Mouse (Mus musculus) c-Kit-negative CD71-positive TER-119-positive erythroid progenitor cells, embryonic 14.5 days (primary cell): Measurements from ENCODE around the gene Sipa1.
"Not testable (repeated sequence)": the region's sequence is repeated elsewhere in the genome, so short reads cannot be mapped to it uniquely, and the experiment has no call there.

Experiments
- DNase-seq: peaks from one replicate; pipeline ENCODE4 v3.0.0-alpha.2; 2013; ENCODE audit warnings: low read depth, low spot score

Sipa1 gene

DNA sequence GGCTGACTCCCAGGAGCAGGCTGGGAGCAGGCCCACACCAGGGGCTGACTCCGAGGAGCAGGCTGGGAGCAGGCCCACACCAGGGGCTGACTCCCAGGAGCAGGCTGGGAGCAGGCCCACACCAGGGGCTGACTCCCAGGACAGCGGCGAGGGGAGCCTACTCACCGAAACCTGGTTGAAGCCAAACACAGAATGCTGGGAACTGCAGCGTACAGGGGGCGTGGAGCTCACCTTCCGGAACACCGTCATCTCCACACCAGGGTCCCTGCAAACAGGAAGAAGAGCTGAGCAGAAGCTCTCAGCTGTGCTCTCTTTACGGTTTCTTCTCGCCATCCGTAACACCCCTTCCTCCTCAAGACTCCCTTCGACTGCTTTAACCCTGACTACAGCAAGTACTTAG is 23.4 kb upstream of the Sipa1 start:
- not testable (repeated sequence) for DNase-seq

GRCm38 (mm10) chr19:5686437-5686836 is 22.9 kb upstream of the Sipa1 start:
- no peak for DNase-seq

DNA sequence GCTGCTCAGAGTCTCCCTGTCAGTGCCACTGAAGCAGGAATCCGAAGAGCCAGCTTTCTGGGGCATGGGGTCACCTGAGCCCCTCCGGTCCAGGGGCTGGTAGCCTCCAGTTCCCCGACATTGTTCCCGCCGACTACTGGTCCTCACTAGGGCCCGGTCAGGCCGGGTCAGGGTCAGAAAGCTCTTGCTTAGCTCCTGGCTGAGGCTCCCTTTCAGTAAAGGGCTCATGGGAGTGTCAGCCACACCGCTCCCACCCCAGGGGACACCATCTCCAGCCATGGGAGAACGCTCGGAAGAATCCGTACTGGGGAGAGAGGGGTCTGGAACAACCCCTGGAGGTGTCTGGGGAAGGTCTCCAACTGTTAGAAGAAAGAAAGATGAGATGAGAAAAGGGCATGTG is 22.4 kb upstream of the Sipa1 start:
- no peak for DNase-seq

- no peak for DNase-seq
Measured at GRCm38 (mm10) chr19:5685431-5685830, 21.9 kb upstream of the Sipa1 start.

- no peak for DNase-seq
Measured at GRCm38 (mm10) chr19:5684985-5685384, 21.5 kb upstream of the Sipa1 start.

DNA sequence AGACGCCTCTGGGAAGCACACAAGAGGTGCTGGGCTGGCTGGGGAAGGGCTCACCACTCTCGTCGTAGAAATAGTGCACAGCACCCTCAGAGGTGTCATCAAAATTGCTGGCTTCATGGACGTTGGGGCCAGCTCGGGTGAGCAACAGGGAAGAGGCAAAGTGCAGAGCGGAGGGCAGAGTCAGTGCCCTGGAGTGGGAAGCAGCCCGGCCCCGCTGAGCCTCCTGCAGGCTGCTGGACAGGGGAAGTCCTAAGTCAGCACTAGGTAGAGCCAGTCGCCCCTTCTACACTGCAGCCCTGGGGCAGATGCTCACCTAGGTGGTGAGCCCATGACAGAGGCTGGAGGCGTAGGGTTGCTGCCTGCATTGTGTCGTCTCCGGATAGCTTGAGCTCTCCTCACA is 20.7 kb upstream of the Sipa1 start:
- no peak for DNase-seq

GRCm38 (mm10) chr19:5680432-5680831 is 16.9 kb upstream of the Sipa1 start:
- DNase-seq: no peak

DNA sequence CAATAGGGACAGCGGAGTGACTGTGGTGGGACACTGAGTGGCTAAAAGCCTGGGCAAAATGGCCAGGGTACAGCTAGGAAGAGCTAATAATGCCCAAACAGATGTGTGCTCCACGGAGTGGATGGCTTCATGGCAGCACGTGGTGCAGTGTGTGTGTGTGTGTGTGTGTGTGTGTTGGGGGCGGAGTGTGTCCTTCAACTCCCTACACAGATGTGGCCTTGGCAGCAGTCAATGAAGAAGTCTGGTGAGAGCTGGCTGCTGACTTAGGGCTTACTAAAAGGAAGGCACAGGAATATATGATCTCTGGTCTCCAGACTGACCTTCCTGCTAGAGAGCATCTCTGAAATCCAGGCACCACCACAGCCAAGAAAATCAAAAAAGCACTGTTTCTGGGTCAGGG is 4.9 kb upstream of the Sipa1 start:
- no peak for DNase-seq

DNA sequence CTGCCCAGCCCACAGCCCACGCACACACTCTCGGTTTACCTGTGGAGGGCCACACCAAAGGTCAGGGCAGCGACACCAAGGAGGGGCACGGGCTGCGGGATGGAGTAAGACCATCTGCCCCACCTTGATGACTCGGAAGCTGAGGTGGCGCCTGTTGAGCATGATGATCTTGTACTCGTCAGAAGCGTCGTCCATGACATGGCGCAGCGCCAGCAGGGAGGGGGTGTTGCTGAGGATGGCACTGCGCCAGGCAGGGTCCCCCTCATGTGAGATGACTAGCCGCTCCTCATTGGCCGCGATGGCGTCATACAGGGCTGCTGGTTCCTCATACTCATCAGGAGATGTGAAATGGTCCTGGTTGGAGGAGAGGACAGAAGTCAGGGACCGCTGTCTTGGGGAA is 2.9 kb upstream of the Sipa1 start:
- no peak for DNase-seq

GRCm38 (mm10) chr19:5665465-5665864 is 2.0 kb upstream of the Sipa1 start:
- peak; percentile 84 for DNase-seq

- peak; percentile 41 for DNase-seq
Measured at GRCm38 (mm10) chr19:5664669-5665257, 1.3 kb upstream of the Sipa1 start.

GRCm38 (mm10) chr19:5662310-5662709 is 1.2 kb downstream of the Sipa1 start:
- DNase-seq: no peak

DNA sequence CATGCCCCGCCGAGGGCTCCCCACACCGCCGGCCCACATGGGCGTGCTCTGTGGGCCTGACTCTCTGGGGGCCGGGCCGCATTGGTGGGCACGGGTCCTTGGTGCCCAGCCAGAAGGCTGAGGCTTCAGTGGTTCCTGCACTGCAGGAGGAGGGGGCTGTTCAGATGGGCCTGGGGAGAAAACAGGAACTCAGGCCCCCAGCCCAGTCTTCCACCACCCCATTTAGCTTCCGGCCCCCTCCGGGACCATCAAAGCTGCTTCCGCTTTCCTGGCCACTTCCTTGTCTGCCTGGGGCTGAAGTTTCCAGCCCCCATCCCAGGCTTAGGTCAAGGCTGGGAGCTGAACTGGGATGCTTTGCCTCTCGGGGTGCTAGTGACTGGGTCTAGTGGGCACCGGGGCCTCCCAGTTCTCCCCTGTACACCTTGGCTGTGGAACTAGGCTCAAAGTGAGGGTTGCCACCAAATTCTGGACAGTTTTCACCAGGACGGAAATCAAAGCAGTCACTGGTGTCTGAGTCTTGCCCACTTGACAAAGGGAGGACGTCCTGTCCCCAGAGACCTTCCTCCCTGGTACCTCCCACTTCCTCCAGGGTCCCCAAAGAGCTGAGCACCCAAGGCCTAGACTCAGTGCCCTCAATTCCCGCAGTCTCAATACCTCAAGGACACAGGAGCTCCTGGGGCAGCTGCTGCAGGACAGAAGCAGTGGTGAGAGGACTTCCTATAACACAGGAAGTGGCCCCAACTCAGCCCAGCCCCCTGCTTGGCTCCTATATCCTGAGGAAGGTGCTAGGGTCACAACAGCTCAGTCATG is 2.4 kb downstream of the Sipa1 start:
- DNase-seq: no peak

DNA sequence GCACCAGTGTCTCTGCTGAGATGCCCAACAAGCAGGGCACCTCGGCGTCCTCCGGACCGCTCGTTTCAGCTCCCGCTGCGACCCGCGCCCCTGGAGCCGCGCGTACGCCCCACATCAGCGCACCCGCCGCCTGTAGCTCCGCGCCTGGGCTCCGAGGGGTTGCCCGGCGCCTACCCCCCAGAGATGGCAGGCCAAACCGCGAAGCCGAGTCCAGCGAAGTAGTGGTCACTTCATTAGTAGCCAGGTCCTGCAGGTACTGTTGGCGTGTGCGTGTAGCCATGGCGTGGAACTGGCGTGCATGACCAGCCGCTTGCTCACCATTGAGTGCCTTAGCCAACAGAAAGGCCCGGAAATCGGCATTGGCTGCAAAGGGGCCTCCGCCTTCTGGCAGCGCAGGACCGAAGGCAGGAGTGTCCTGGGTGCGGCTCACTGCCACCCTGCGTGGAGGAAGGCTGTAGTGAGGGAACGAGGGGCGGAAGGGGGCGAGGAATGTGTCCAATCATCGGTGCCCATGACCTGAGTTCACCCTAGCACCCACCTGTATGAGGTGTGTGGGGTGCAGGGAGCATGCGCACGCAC is 8.7 kb downstream of the Sipa1 start:
- no peak for DNase-seq

DNA sequence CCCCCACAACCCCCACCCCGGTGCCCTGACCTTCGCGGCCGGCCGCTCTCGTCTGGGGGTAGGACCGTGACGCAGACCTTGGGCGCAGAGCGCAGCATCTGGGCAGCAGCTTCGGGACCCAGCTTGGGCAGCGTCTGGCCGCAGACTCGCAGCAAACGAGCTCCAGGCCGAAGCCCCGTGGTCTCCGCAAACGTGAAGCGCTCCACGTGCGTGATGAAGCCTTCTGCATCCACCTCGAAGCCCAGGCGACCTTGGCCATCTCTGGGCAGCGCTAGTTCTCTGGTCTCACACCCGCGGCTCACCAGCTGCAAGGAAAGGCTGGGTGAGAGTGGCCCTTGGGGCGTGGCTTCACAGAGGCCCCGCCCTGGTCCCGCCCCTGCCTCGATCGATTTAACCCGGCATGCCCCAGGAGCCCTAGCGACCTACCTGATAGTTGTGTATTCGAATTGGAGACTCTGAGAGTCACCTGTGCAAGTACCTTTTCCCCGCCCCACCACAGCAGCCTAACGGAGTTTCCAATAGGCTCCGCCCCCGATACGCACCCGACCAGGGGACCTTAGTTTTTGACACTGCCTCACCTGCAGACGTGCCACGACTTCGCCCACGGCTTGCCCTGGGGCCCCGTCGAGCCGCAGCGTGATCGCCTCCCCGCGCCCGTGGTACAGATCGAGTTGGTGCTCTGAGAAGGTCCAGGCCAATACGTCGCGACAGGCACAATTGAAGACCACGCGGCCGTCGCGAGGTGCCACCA is 9.4 kb downstream of the Sipa1 start:
- no peak for DNase-seq

DNA sequence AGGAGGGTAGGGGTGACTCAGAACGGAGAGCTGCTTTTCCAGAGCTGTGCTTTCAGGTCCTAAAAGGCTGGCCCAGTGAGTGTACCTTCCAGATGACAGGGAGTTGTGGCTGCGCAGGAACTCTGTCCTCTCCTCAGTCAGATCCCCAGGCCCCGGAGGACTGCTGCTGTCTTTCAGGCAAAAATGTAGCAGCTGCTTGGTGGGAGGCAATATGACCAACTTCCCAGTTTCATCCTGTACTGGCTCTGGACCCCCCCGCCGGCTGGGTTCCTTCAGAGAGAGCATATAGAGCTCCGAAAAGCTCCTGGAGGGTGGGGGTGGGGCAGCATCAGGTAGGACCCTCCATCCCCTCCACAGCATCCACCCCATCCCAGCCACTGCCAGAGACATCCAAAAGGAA is 10.9 kb downstream of the Sipa1 start:
- DNase-seq: no peak

DNA sequence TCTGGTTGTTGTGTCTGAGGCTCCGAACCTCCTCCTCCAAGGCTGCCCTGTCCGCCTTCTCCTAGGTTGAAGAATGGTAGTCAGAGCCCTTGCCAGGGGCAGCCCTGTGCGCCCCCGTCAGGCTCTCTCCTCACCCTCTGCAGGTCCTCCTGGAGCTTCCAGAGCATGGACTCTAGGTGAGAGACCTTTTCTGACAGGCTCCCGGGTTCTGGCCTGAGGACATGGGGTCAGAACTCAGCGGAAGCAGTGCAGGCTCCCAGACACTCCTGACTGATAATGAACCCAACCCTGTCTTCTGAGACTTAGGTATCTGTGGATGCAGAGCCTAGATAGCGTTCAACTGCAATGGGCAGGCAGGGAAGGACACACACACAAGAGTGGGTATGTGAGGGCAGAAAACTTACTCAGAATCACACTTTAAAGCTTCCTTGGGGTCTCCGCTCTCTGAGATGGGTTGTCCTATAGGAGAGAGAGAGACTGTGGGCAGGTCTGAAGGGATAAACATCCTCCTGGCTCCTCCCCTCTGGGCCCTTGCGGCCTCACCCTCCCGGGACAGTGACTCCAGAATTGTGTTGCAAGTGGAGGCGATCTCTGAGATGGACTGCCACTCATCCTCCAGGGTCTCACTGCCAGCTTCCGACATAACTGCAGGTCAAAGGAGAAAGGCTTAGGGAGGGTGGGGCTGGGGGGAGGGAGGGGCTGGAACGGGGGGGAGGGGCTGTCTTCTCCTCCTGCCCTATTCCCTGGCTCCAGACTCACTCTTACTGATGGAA is 11.8 kb downstream of the Sipa1 start:
- no peak for DNase-seq

DNA sequence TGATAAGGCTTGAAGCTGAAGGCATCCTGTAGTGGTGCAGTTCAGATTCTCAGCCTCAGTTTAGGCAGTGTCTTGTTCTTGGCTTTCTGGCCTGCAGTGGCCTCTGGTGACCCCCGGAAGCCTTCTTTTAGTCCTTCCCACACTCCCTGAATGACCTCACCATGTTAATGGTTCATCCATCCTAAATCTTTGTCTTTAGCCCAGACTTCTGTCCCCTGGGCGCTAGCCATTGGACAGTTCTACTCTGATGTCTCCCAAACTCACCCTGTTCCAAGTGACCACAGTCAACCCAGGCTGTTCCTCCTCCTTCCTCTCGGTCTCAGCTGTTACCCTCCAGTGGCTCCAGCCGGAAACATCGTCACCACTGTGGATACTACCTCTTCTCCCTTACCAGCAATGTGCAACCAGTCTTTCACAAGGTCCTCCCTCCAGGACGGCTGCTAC is 14.2 kb downstream of the Sipa1 start:
- no peak for DNase-seq

- no peak for DNase-seq
Measured at GRCm38 (mm10) chr19:5648401-5649297, 14.9 kb downstream of the Sipa1 start.

DNA sequence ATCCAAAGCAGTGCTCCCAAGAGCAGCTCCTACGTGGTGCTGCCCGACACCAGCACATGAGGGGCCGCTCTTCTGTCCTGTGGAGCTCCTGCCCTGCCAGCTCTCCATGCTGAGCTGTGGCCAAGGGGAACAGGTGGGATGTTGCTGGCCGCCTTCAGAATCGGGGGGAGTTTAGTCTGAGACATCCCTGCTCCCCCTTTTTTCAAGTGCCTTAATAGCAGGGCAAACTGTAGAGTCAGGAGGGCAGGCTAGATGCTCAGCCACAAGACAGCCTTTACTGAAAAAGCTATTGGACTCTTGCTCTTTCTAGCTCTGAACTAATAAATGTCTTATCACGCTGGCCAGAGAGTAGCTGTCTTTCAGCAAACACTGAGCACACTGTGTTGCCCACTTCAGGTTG is 15.7 kb downstream of the Sipa1 start:
- DNase-seq: no peak
